12 mouse cellular contexts compared by ENCODE assay signal in genomic region chrX:12240505-12241011, GRCm38 (mm10).
DNase-seq lines count a peak whose midpoint lies in the region; ATAC-seq and TF ChIP-seq lines count a peak whose summit lies in the region.
"Had no signal": no experiment of that assay in that cellular context is flagged by ENCODE, and none has a peak within 500 bp of the region (broad histone marks: within the 10 kb centered on the region; RNA-seq: fewer than 3 reads in every experiment).

No protein-coding gene starts in this region.

- DNase-seq in heart, postnatal 0 days (ENCODE audit: low spot score) = peak; percentile 8
- peak; percentile 20 for DNase-seq in urinary bladder, postnatal 14 days (ENCODE audit: low spot score)
- no peak for DNase-seq in urinary bladder, postnatal 10 days (ENCODE audit: low spot score)
- peak; percentile 53 for DNase-seq in kidney, postnatal 0 days (ENCODE audit: low spot score)
- DNase-seq in naive thymus-derived CD4-positive, alpha-beta T cell, adult 2 months (ENCODE audit: low read depth) = peak; percentile 32
- no peak for DNase-seq in thymus, postnatal 14 days
- DNase-seq in heart, adult 8-10 months (ENCODE audit: low spot score) = no peak

- no peaks in the 10 kb centered on the region for H3K27me3 ChIP-seq in heart, postnatal 0 days (ENCODE audit: control insufficient read depth, insufficient read depth, low read length)
- no peaks in the 10 kb centered on the region for H3K27me3 ChIP-seq in heart, embryonic 11.5 days (ENCODE audit: control insufficient read depth, insufficient read depth, low read length)
- no peaks in the 10 kb centered on the region for H3K27me3 ChIP-seq in kidney, postnatal 0 days (ENCODE audit: insufficient read depth, low read length)
- H3K27me3 ChIP-seq: heart, embryonic 15.5 days; lung, embryonic 15.5 days; neural tube, embryonic 13.5 days had no signal

- no peak for TF ChIP-seq CTCF in heart, postnatal 0 days (IDR thresholded peaks at IDR 0.05; ENCODE audit: low read depth)
- no peak for TF ChIP-seq CTCF in kidney, postnatal 0 days (IDR thresholded peaks at IDR 0.05; ENCODE audit: low read depth)

- no peak overlapping the region for H3K4me2 ChIP-seq in heart, postnatal 0 days (ENCODE audit: low read depth, low read length)
- H3K4me2 ChIP-seq in heart, embryonic 11.5 days = no peak overlapping the region
- no peak overlapping the region for H3K4me2 ChIP-seq in kidney, postnatal 0 days (ENCODE audit: low read length)
- H3K4me2 ChIP-seq: heart, embryonic 15.5 days; lung, embryonic 15.5 days; neural tube, embryonic 13.5 days had no signal

- H3K4me3 ChIP-seq in heart, postnatal 0 days (ENCODE audit: low read depth, low read length) = no peak overlapping the region
- no peak overlapping the region for H3K4me3 ChIP-seq in heart, embryonic 11.5 days (ENCODE audit: low read depth, low read length)
- no peak overlapping the region for H3K4me3 ChIP-seq in kidney, postnatal 0 days (replicated peaks; ENCODE audit: low read depth, low read length)
- H3K4me3 ChIP-seq: heart, embryonic 15.5 days; lung, embryonic 15.5 days; neural tube, embryonic 13.5 days had no signal

- H3K27ac ChIP-seq in heart, postnatal 0 days (ENCODE audit: low read depth) = no peak overlapping the region
- H3K27ac ChIP-seq in heart, embryonic 11.5 days (ENCODE audit: low read depth, low read length) = no peak overlapping the region
- H3K27ac ChIP-seq in kidney, postnatal 0 days = no peak overlapping the region
- H3K27ac ChIP-seq: heart, embryonic 15.5 days; lung, embryonic 15.5 days; neural tube, embryonic 13.5 days had no signal

- no peaks in the 10 kb centered on the region for H3K36me3 ChIP-seq in heart, postnatal 0 days (replicated peaks; ENCODE audit: control insufficient read depth, insufficient read depth, low read length)
- no peaks in the 10 kb centered on the region for H3K36me3 ChIP-seq in heart, embryonic 11.5 days (ENCODE audit: control insufficient read depth, insufficient read depth, low read length)
- no peaks in the 10 kb centered on the region for H3K36me3 ChIP-seq in kidney, postnatal 0 days (ENCODE audit: insufficient read depth, low read length)
- H3K36me3 ChIP-seq: heart, embryonic 15.5 days; lung, embryonic 15.5 days; neural tube, embryonic 13.5 days had no signal

- no peaks in the 10 kb centered on the region for H3K9me3 ChIP-seq in heart, postnatal 0 days (replicated peaks; ENCODE audit: control insufficient read depth, low read length)
- H3K9me3 ChIP-seq in heart, embryonic 11.5 days (replicated peaks; ENCODE audit: control insufficient read depth, low read length) = no peaks in the 10 kb centered on the region
- no peaks in the 10 kb centered on the region for H3K9me3 ChIP-seq in kidney, postnatal 0 days (replicated peaks; ENCODE audit: low read length)
- H3K9me3 ChIP-seq: heart, embryonic 15.5 days; lung, embryonic 15.5 days; neural tube, embryonic 13.5 days had no signal

- H3K4me1 ChIP-seq in heart, postnatal 0 days (ENCODE audit: control insufficient read depth, insufficient read depth) = no peaks in the 10 kb centered on the region
- no peaks in the 10 kb centered on the region for H3K4me1 ChIP-seq in heart, embryonic 11.5 days (ENCODE audit: control insufficient read depth, insufficient read depth, low read length)
- H3K4me1 ChIP-seq in kidney, postnatal 0 days (replicated peaks; ENCODE audit: insufficient read depth, low read length) = no peaks in the 10 kb centered on the region
- H3K4me1 ChIP-seq: heart, embryonic 15.5 days; neural tube, embryonic 13.5 days had no signal

- no peak for TF ChIP-seq EP300 in heart, postnatal 0 days (IDR thresholded peaks at IDR 0.05; ENCODE audit: low read depth)

- 40% methylated on average over 4 of the region's 4 CpGs for WGBS in heart, postnatal 0 days
- 38% methylated on average over 4 of the region's 4 CpGs for WGBS in heart, embryonic 11.5 days (ENCODE audit: insufficient replicate concordance)
- 46% methylated on average over 4 of the region's 4 CpGs for WGBS in kidney, postnatal 0 days

- ATAC-seq in heart, postnatal 0 days (ENCODE audit: insufficient read depth, low read depth) = no peak
- no peak; the same call in 1 of the 2 replicates for ATAC-seq in heart, embryonic 11.5 days (replicated peaks; ENCODE audit: insufficient number of reproducible peaks, low FRiP score, low TSS enrichment)
- ATAC-seq in kidney, postnatal 0 days (replicated peaks; ENCODE audit: low FRiP score, low read depth) = no peak
- ATAC-seq: forebrain, embryonic 16.5 days had no signal

- H3K9ac ChIP-seq in heart, postnatal 0 days (replicated peaks; ENCODE audit: low read depth, low read length) = no peak overlapping the region
- H3K9ac ChIP-seq in heart, embryonic 11.5 days (ENCODE audit: low read depth, low read length) = no peak overlapping the region
- no peak overlapping the region for H3K9ac ChIP-seq in kidney, postnatal 0 days (ENCODE audit: low read depth, low read length)
- H3K9ac ChIP-seq: heart, embryonic 15.5 days; lung, embryonic 15.5 days; neural tube, embryonic 13.5 days had no signal

Comparison
In these comparisons a context has a peak if more than half of its experiments do, and no peak if none do; other contexts are left out.
1. DNase-seq: peak in heart, postnatal 0 days (single experiment), urinary bladder, postnatal 14 days (single experiment), kidney, postnatal 0 days (single experiment) and naive thymus-derived CD4-positive, alpha-beta T cell, adult 2 months (single experiment); none in urinary bladder, postnatal 10 days (single experiment), thymus, postnatal 14 days (single experiment) and heart, adult 8-10 months (single experiment).